Mouse (Mus musculus) c-Kit-positive CD71-positive TER-119-positive erythroid progenitor cells, embryonic 14.5 days (primary cell): Measurements from ENCODE around the gene Ndrg2.
"Not testable (repeated sequence)": the region's sequence is repeated elsewhere in the genome, so short reads cannot be mapped to it uniquely, and the experiment has no call there.

ENCODE experiments used
- DNase-seq: peaks from one replicate; pipeline ENCODE4 v3.0.0-alpha.2; 2013; ENCODE audit warnings: low spot score

The Ndrg2 gene

GRCm38 (mm10) chr14:51913960-51914762, at the start of gene Ndrg2:
Gene Ndrg2, minus strand, starts transcription at chr14:51914158.
- no peak for DNase-seq

GRCm38 (mm10) chr14:51960316-51960715, 46.4 kb upstream of the Ndrg2 start:
- DNase-seq: no peak

- no peak for DNase-seq
Measured at GRCm38 (mm10) chr14:51943336-51943735, 29.4 kb upstream of the Ndrg2 start.

GRCm38 (mm10) chr14:51942236-51942635, 28.3 kb upstream of the Ndrg2 start:
- DNase-seq: no peak

- no peak for DNase-seq
Measured at GRCm38 (mm10) chr14:51941577-51941976, 27.6 kb upstream of the Ndrg2 start.

GRCm38 (mm10) chr14:51940944-51941560, 27.1 kb upstream of the Ndrg2 start:
- no peak for DNase-seq

GRCm38 (mm10) chr14:51939005-51939404, 25.0 kb upstream of the Ndrg2 start:
- no peak for DNase-seq

GRCm38 (mm10) chr14:51932092-51933020, 18.4 kb upstream of the Ndrg2 start:
- DNase-seq: no peak

- DNase-seq: no peak
Measured at GRCm38 (mm10) chr14:51930824-51931223, 16.9 kb upstream of the Ndrg2 start.

- DNase-seq: no peak
Measured at GRCm38 (mm10) chr14:51929968-51930367, 16.0 kb upstream of the Ndrg2 start.

- no peak for DNase-seq
Measured at GRCm38 (mm10) chr14:51929309-51929943, 15.5 kb upstream of the Ndrg2 start.

- not testable (repeated sequence) for DNase-seq
Measured at GRCm38 (mm10) chr14:51926930-51927329, 13.0 kb upstream of the Ndrg2 start.

- no peak for DNase-seq
Measured at GRCm38 (mm10) chr14:51923492-51923891, 9.5 kb upstream of the Ndrg2 start.

- DNase-seq: no peak
Measured at GRCm38 (mm10) chr14:51922910-51923309, 9.0 kb upstream of the Ndrg2 start.

- no peak for DNase-seq
Measured at GRCm38 (mm10) chr14:51922571-51922865, 8.6 kb upstream of the Ndrg2 start, which contains the start of gene Rnase13. Gene Rnase13, minus strand, starts transcription at chr14:51922773.

- DNase-seq: no peak
Measured at GRCm38 (mm10) chr14:51921759-51922570, 8.0 kb upstream of the Ndrg2 start.

GRCm38 (mm10) chr14:51918966-51919365, 5.0 kb upstream of the Ndrg2 start:
- DNase-seq: no peak

GRCm38 (mm10) chr14:51918125-51918524, 4.2 kb upstream of the Ndrg2 start, which contains the start of gene Tppp2:
Gene Tppp2, plus strand, starts transcription at chr14:51918425.
- DNase-seq: no peak

- DNase-seq: no peak
Measured at GRCm38 (mm10) chr14:51916539-51916938, 2.6 kb upstream of the Ndrg2 start.

- no peak for DNase-seq
Measured at GRCm38 (mm10) chr14:51915030-51915429, 1.1 kb upstream of the Ndrg2 start.
